24 mouse cellular contexts compared by ENCODE assay signal in the genomic region with DNA sequence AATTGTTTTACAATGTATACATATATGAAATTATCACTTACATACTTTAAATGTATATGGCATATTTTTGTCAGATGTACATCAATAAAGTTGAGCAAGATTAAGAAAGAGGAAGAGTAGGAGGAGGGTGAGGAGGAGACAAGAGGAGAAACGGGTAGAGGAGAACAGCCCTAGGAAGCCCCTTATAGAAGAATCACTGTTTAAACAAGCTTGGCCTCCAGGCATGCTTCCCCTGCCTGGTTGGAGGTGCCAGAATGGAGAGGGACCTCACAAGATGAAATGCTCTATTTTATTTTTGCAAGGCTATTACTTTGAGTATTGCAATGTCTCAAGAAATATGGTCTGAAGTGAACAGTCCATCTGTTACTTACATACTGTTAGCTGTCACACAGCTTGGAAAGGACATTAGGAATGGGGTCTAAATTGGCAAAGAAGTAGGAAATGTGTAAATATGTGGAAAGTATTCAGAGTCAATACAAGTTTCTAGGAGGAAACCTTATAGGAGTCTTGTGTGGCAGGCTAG.
"Had no signal": no experiment of that assay in that cellular context is flagged by ENCODE, and none has a peak within 500 bp of the region (broad histone marks: within the 10 kb centered on the region; RNA-seq: fewer than 3 reads in every experiment).

No protein-coding gene starts in this region.

- DNase-seq: gastrocnemius, adult 2 months; gastrocnemius, postnatal 10 days; gastrocnemius, postnatal 25 days; heart, adult 18-20 months; heart, postnatal 10 days; heart, postnatal 4 days; kidney, adult 18-20 months; kidney, adult 8-10 months; kidney, postnatal 25 days; kidney, postnatal 4 days had no signal

- H3K36me3 ChIP-seq: heart, embryonic 10.5 days; heart, embryonic 12.5 days; hindbrain, embryonic 10.5 days; hindbrain, embryonic 12.5 days; intestine, embryonic 15.5 days; limb, embryonic 10.5 days; limb, embryonic 12.5 days had no signal

- H3K27ac ChIP-seq: gastrocnemius, adult 2 months; heart, embryonic 10.5 days; hindbrain, embryonic 10.5 days; hindbrain, embryonic 12.5 days; hindbrain, embryonic 14.5 days; intestine, embryonic 15.5 days; layer of hippocampus, adult 2 months; left cerebral cortex, adult 2 months; limb, embryonic 10.5 days; limb, embryonic 12.5 days had no signal

- H3K4me1 ChIP-seq: heart, embryonic 10.5 days; heart, embryonic 12.5 days; hindbrain, embryonic 10.5 days; hindbrain, embryonic 12.5 days; intestine, embryonic 15.5 days; limb, embryonic 10.5 days; limb, embryonic 12.5 days had no signal

- ATAC-seq: forebrain, embryonic 16.5 days; hindbrain, embryonic 16.5 days; inflammation-experienced regulatory T-cells, adult 6 months; intestine, embryonic 15.5 days; intestine, postnatal 0 days had no signal

- H3K4me3 ChIP-seq: gastrocnemius, adult 2 months; heart, embryonic 10.5 days; heart, embryonic 12.5 days; hindbrain, embryonic 10.5 days; hindbrain, embryonic 12.5 days; intestine, embryonic 15.5 days; layer of hippocampus, adult 2 months; left cerebral cortex, adult 2 months; limb, embryonic 10.5 days; limb, embryonic 12.5 days had no signal

- H3K9me3 ChIP-seq: heart, embryonic 10.5 days; heart, embryonic 12.5 days; hindbrain, embryonic 10.5 days; hindbrain, embryonic 12.5 days; intestine, embryonic 15.5 days; limb, embryonic 10.5 days; limb, embryonic 12.5 days had no signal

- H3K4me2 ChIP-seq: heart, embryonic 12.5 days; hindbrain, embryonic 12.5 days; hindbrain, embryonic 14.5 days; intestine, embryonic 15.5 days; limb, embryonic 12.5 days had no signal

- H3K27me3 ChIP-seq: heart, embryonic 12.5 days; hindbrain, embryonic 12.5 days; intestine, embryonic 15.5 days; limb, embryonic 12.5 days had no signal

- H3K9ac ChIP-seq: heart, embryonic 12.5 days; hindbrain, embryonic 12.5 days; hindbrain, embryonic 14.5 days; intestine, embryonic 15.5 days; limb, embryonic 12.5 days had no signal
